15 mouse cellular contexts compared by ENCODE assay signal in the genomic region with DNA sequence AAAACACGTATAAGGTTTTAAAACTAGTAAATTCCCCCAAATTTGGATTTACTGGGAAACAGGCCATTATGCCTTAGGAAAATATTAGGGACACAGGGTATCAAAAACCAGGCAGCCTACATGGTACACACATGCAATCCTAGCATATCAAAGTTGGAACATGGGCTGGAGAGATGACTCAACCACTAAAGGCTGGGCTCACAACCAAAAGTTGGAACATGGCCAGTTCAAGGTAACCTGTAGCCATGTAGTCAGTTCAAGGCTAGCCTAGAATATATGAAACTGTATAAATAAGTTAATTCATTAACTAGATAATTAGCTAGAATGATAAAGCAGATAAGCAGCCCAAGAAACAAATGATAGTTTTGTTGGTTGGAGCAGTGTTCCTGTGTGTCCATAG. TPM values are rescaled to one million over a fixed set of nuclear protein-coding genes. Genes with fewer than 3 reads are reported as not detected.
"Had no signal": no experiment of that assay in that cellular context is flagged by ENCODE, and none has a peak within 500 bp of the region (broad histone marks: within the 10 kb centered on the region; RNA-seq: fewer than 3 reads in every experiment).

No protein-coding gene starts in this region.

- DNase-seq: kidney, adult 8-10 months; kidney, postnatal 25 days; liver, embryonic 13.5 days; liver, postnatal 0 days; lung, postnatal 14 days; thymus, adult 2 months; thymus, postnatal 25 days had no signal

- H3K4me3 ChIP-seq: limb, embryonic 10.5 days; liver, embryonic 13.5 days; lung, embryonic 15.5 days; megakaryocyte, embryonic 14.5 days had no signal

- ATAC-seq: liver, postnatal 0 days; midbrain, embryonic 16.5 days had no signal

- H3K4me2 ChIP-seq: liver, embryonic 13.5 days; lung, embryonic 15.5 days; midbrain, embryonic 11.5 days had no signal

- H3K36me3 ChIP-seq: limb, embryonic 10.5 days; liver, embryonic 13.5 days; lung, embryonic 15.5 days had no signal

- H3K9ac ChIP-seq: liver, embryonic 13.5 days; liver, postnatal 0 days; lung, embryonic 15.5 days had no signal

- H3K27ac ChIP-seq: limb, embryonic 10.5 days; liver, embryonic 13.5 days; lung, embryonic 15.5 days; macrophage; stomach, postnatal 0 days had no signal

- H3K9me3 ChIP-seq: limb, embryonic 10.5 days; liver, embryonic 13.5 days; lung, embryonic 15.5 days had no signal

RNA-seq across cellular contexts. Expression of a gene that starts 3.3 kb away (rescaled TPM):
- polyA plus RNA-seq: macrophage; neural tube, embryonic 14.5 days had no signal
